Mouse (Mus musculus) liver, embryonic 14.5 days (tissue): ENCODE data around the gene Vmn1r135. TPM values are rescaled to one million over a fixed set of nuclear protein-coding genes. Genes with fewer than 3 reads are reported as not detected.
"Not testable (repeated sequence)": the region's sequence is repeated elsewhere in the genome, so short reads cannot be mapped to it uniquely, and the experiment has no call there.

ENCODE experiments used
- ATAC-seq: fragments of 200-750 bp; cut with Nextera tagmentation; 2 replicates; pipeline ENCODE4 v1.8.0; 2017; ENCODE audit warnings: moderate number of reproducible peaks, mild to moderate bottlenecking, moderate library complexity; ENCODE audit not compliant: insufficient read depth
- DNase-seq, 3 experiments: peaks; one replicate each; pipeline ENCODE4 v3.0.0-alpha.2; 2012 to 2013; ENCODE audit warnings: low read depth in 3 of 3, low spot score in 3 of 3
- H3K27ac ChIP-seq: fragments of 300-500 bp; sonication (generic); 2 replicates; pipeline ENCODE4 v1.5.1; 2014; ENCODE audit warnings: moderate library complexity, mild to moderate bottlenecking, control low read depth, inconsistent platforms
- H3K27me3 ChIP-seq: fragments of 300-500 bp; sonication (generic); 2 replicates; pipeline ENCODE4 v1.6.1; 2014; ENCODE audit warnings: mild to moderate bottlenecking, low read length, moderate library complexity; ENCODE audit not compliant: control insufficient read depth, insufficient read depth
- H3K36me3 ChIP-seq: fragments of 300-500 bp; sonication (generic); replicated peaks from 2 replicates; pipeline ENCODE4 v1.6.1; 2014; ENCODE audit warnings: low read depth; ENCODE audit not compliant: control insufficient read depth, insufficient read depth
- H3K4me1 ChIP-seq, 2 experiments: fragments of 200-500 bp in 1 of 2; fragments of 300-500 bp in 1 of 2; sonication (generic) in 1 of 2; replicated peaks; 2 replicates each; pipeline ENCODE4 v1.6.1; 2012 to 2014; ENCODE audit warnings: antibody characterized with exemption in 1 of 2, inconsistent platforms in 1 of 2, low read length in 1 of 2; ENCODE audit not compliant: control insufficient read depth in 2 of 2, insufficient read depth in 2 of 2
- H3K4me2 ChIP-seq: fragments of 300-500 bp; sonication (generic); 2 replicates; pipeline ENCODE4 v1.6.1; 2014; ENCODE audit warnings: low read depth, mild to moderate bottlenecking, control low read depth, moderate library complexity
- H3K4me3 ChIP-seq, 2 experiments: fragments of 200-500 bp in 1 of 2; fragments of 300-500 bp in 1 of 2; sonication (generic) in 1 of 2; 2 replicates each; pipeline ENCODE4 v1.5.1; 2012 to 2014; ENCODE audit warnings: low read depth in 2 of 2, low read length in 2 of 2, mild to moderate bottlenecking in 2 of 2, control low read depth in 1 of 2, inconsistent platforms in 1 of 2, moderate library complexity in 1 of 2; ENCODE audit not compliant: insufficient read depth in 1 of 2
- H3K9ac ChIP-seq: fragments of 300-500 bp; sonication (generic); replicated peaks from 2 replicates; pipeline ENCODE4 v1.6.1; 2014; ENCODE audit warnings: mild to moderate bottlenecking, control low read depth, moderate library complexity
- H3K9me3 ChIP-seq: fragments of 300-500 bp; sonication (generic); 2 replicates; pipeline ENCODE4 v1.6.1; 2016; ENCODE audit warnings: low read length, mixed read lengths; ENCODE audit not compliant: control insufficient read depth
- WGBS: fragments of 180-500 bp; shearing (Covaris S2); extraction: QIAGEN DNeasy Blood & Tissue Kit; methylation state at CpG from one replicate; pipeline ENCODE4 v1.1.7; 2014; ENCODE audit not compliant: insufficient replicate concordance; 5-methylcytosine and 5-hydroxymethylcytosine counted together
- polyA plus RNA-seq, 2 experiments: library from polyadenylated mRNA; depleted of rRNA in 1 of 2; stranded (reverse) in 1 of 2; unstranded in 1 of 2; fragments of >200 nt; fragmentation: Nextera tagmentation in 1 of 2; extraction: Ambion mirVana in 1 of 2; gene quantifications; 2 replicates each; pipeline versions ENCODE4 v1.2.1 to v1.2.3; 2012 to 2014

Vmn1r135 gene
- polyA plus RNA-seq (2012; rRNA removed): not detected in 2 replicates
- not detected in 2 replicates for polyA plus RNA-seq (2014; fragmentation: Nextera tagmentation; extraction: Ambion mirVana)

DNA sequence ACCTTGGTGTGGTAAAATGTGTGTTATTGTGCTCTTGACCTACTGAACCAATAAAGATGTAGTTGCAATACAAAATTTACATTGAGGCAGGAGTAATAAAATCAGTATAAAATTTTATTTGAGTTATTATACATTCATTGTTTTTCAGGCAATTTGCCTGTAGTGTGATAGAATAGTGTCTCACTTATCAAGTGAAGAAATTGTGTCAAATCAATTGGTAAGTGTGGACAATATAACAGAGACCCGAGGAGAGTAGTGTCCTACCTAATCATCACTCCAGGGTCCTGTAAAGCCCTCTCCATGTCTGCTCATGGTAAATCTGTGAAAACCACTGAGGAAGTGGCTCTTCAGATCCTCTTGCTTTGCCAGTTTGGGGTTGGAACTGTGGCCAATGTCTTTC lies at the start of gene Vmn1r135:
TSS of gene Vmn1r135 (plus strand) at position 301 of the 400 bp plus-strand sequence.
- not testable (repeated sequence) for H3K9ac ChIP-seq, H3K4me2 ChIP-seq, H3K36me3 ChIP-seq, H3K27ac ChIP-seq, H3K27me3 ChIP-seq, H3K4me1 ChIP-seq, H3K9me3 ChIP-seq, H3K4me3 ChIP-seq, ATAC-seq, DNase-seq
- WGBS: no CpG with 5 or more reads among the region's 1 CpGs

DNA sequence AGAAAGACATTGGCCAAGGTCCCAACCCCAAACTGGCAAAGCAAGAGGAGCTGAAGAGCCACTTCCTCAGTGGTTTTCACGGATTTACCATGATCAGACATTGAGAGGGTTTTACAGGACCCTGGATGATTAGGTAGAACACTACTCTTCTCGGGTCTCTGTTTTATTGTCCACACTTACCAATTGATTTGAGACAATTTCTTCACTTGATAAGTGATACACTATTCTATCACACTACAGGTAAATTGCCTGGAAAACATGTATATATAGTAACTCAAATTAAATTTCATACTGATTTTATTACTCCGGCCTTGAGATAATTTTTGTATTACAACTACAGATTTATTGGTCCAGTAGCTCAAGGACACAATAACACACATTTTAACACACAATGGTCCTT lies 35.5 kb upstream of the Vmn1r135 start, which contains the start of gene Gm4177:
TSS of gene Gm4177 (minus strand) at position 101 of the 400 bp plus-strand sequence.
- DNase-seq, H3K4me3 ChIP-seq, H3K27me3 ChIP-seq, H3K27ac ChIP-seq, H3K4me1 ChIP-seq, H3K36me3 ChIP-seq, H3K9me3 ChIP-seq, H3K9ac ChIP-seq, H3K4me2 ChIP-seq, ATAC-seq: not testable (repeated sequence)
- WGBS: no CpG with 5 or more reads among the region's 3 CpGs

DNA sequence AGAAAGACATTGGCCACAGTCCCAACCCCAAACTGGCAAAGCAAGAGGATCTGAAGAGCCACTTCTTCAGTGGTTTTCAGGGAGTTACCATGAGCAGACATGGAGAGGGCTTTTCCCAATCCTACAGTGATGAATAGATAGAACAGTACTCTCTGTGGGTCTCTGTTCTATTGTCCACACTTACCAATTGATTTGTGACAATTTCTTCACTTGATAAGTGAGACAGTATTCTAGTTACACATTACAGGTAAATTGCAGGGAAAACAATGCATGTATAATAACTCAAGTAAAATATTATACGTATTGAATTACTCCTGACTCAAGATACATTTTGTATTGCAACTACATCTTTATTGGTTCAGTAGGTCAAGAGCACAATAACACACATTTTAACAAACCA lies 12.0 kb downstream of the Vmn1r135 start, which contains the start of gene Gm5725:
TSS of gene Gm5725 (minus strand) at position 101 of the 400 bp plus-strand sequence.
- H3K4me2 ChIP-seq, H3K27me3 ChIP-seq, H3K36me3 ChIP-seq, H3K9me3 ChIP-seq, ATAC-seq, H3K4me3 ChIP-seq, H3K4me1 ChIP-seq, H3K9ac ChIP-seq, H3K27ac ChIP-seq, DNase-seq: not testable (repeated sequence)
- WGBS: no CpG with 5 or more reads among the region's 1 CpGs

Other genes starting within 250 kb of the Vmn1r135 start
- gene Vmn1r132, start 218.3 kb upstream of the Vmn1r135 start, polyA plus RNA-seq (2012; rRNA removed): not detected in 2 replicates
- gene Vmn1r132, start 218.3 kb upstream of the Vmn1r135 start, polyA plus RNA-seq (2014; fragmentation: Nextera tagmentation; extraction: Ambion mirVana): not detected in 2 replicates
- gene Gm4175, start 70.9 kb upstream of the Vmn1r135 start, polyA plus RNA-seq (2012; rRNA removed): not detected in 2 replicates
- gene Gm4175, start 70.9 kb upstream of the Vmn1r135 start, polyA plus RNA-seq (2014; fragmentation: Nextera tagmentation; extraction: Ambion mirVana): not detected in 2 replicates
- gene Gm4177, start 35.6 kb upstream of the Vmn1r135 start, polyA plus RNA-seq (2012; rRNA removed): not detected in 2 replicates
- gene Gm4177, start 35.6 kb upstream of the Vmn1r135 start, polyA plus RNA-seq (2014; fragmentation: Nextera tagmentation; extraction: Ambion mirVana): not detected in 2 replicates
- not detected in 2 replicates for gene Gm5725, start 11.9 kb downstream of the Vmn1r135 start, polyA plus RNA-seq (2012; rRNA removed)
- not detected in 2 replicates for gene Gm5725, start 11.9 kb downstream of the Vmn1r135 start, polyA plus RNA-seq (2014; fragmentation: Nextera tagmentation; extraction: Ambion mirVana)
- gene Gm5891, start 88.9 kb downstream of the Vmn1r135 start, polyA plus RNA-seq (2012; rRNA removed): not detected in 2 replicates
- gene Gm5891, start 88.9 kb downstream of the Vmn1r135 start, polyA plus RNA-seq (2014; fragmentation: Nextera tagmentation; extraction: Ambion mirVana): not detected in 2 replicates
- not detected in 2 replicates for gene Vmn1r137, start 162.2 kb downstream of the Vmn1r135 start, polyA plus RNA-seq (2012; rRNA removed)
- not detected in 2 replicates for gene Vmn1r137, start 162.2 kb downstream of the Vmn1r135 start, polyA plus RNA-seq (2014; fragmentation: Nextera tagmentation; extraction: Ambion mirVana)
- gene Vmn1r138, start 196.5 kb downstream of the Vmn1r135 start, polyA plus RNA-seq (2012; rRNA removed): not detected in 2 replicates
- not detected in 2 replicates for gene Vmn1r138, start 196.5 kb downstream of the Vmn1r135 start, polyA plus RNA-seq (2014; fragmentation: Nextera tagmentation; extraction: Ambion mirVana)
- not detected in 2 replicates for gene Gm6176, start 224.0 kb downstream of the Vmn1r135 start, polyA plus RNA-seq (2012; rRNA removed)
- not detected in 2 replicates for gene Gm6176, start 224.0 kb downstream of the Vmn1r135 start, polyA plus RNA-seq (2014; fragmentation: Nextera tagmentation; extraction: Ambion mirVana)
- not detected in 2 replicates for gene Vmn1r139, start 236.7 kb downstream of the Vmn1r135 start, polyA plus RNA-seq (2012; rRNA removed)
- gene Vmn1r139, start 236.7 kb downstream of the Vmn1r135 start, polyA plus RNA-seq (2014; fragmentation: Nextera tagmentation; extraction: Ambion mirVana): not detected in 2 replicates